Mouse (Mus musculus): Measurements from ENCODE around the gene Irgc1. TPM values are rescaled to one million over a fixed set of nuclear protein-coding genes. Genes with fewer than 3 reads are reported as not detected.

The Irgc1 gene
- polyA plus RNA-seq, 1 experiment from 2014 or later = not detected

- Histone ChIP-seq H3K4me3 (peak overlapping the region; percentile 85), H3K9me3 (no peaks in the 10 kb centered on the region), H3K36me3 (no peaks in the 10 kb centered on the region), H3K27me3 (no peaks in the 10 kb centered on the region), H3K9ac (replicated peaks) (peak overlapping the region; percentile 92), H3K27ac (replicated peaks) (peak overlapping the region; percentile 84), H3K4me1 (peaks cover 54% of the 10 kb centered on the region), H3K4me2 (replicated peaks) (peak overlapping the region; percentile 79)
- WGBS = 14% methylated on average over 14 of the region's 14 CpGs
- ATAC-seq (replicated peaks) = peak; percentile 42
Measured at GRCm38 (mm10) chr7:24480986-24481473, 28.9 kb upstream of the Irgc1 start.

GRCm38 (mm10) chr7:24480121-24480941 lies 28.2 kb upstream of the Irgc1 start:
- H3K9me3 ChIP-seq = no peaks in the 10 kb centered on the region
- H3K27me3 ChIP-seq = no peaks in the 10 kb centered on the region
- H3K4me3 ChIP-seq = peak overlapping the region; percentile 85
- no peak for ATAC-seq (replicated peaks)
- peak overlapping the region; percentile 92 for H3K9ac ChIP-seq (replicated peaks)
- no peaks in the 10 kb centered on the region for H3K36me3 ChIP-seq
- H3K4me1 ChIP-seq = peaks cover 47% of the 10 kb centered on the region
- peak overlapping the region; percentile 79 for H3K4me2 ChIP-seq (replicated peaks)
- H3K27ac ChIP-seq (replicated peaks) = peak overlapping the region; percentile 22; the same call in 1 of the 2 replicates
- 51% methylated on average over 18 of the region's 18 CpGs for WGBS

- Histone ChIP-seq H3K4me3 (no peak overlapping the region), H3K27ac (replicated peaks) (no peak overlapping the region), H3K9ac (replicated peaks) (no peak overlapping the region), H3K27me3 (no peaks in the 10 kb centered on the region), H3K4me2 (replicated peaks) (0 out of 2 replicates have a peak overlapping the region, but pooled peaks have one; percentile 79), H3K4me1 (peaks cover 46% of the 10 kb centered on the region), H3K36me3 (no peaks in the 10 kb centered on the region), H3K9me3 (no peaks in the 10 kb centered on the region)
- no peak for ATAC-seq (replicated peaks)
- WGBS = 96% methylated on average over 2 of the region's 2 CpGs
Measured at GRCm38 (mm10) chr7:24479685-24480084, 27.6 kb upstream of the Irgc1 start.

DNA sequence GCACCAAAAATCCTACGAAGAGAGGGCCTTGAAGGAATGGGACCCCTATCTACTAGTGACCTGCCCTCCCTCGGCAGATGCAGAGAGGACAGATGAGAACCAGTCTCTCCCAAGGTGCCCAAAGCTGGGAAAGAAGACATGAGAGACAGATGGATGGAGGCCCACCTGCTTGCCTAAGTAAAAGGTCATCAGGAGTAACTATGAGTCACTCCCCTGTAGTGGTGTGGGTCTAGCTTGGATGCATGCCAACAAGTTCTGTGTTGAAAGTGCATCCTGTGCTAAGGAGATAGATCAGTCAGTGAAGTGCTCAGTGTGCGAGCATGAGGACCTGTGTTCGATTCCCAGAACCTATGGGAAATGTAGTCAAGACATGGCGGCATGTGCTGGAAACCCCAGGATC lies 26.8 kb upstream of the Irgc1 start:
- WGBS = 93% methylated on average over 5 of the region's 5 CpGs
- H3K36me3 ChIP-seq = no peaks in the 10 kb centered on the region
- H3K27me3 ChIP-seq = no peaks in the 10 kb centered on the region
- no peak overlapping the region for H3K9ac ChIP-seq (replicated peaks)
- peaks cover 40% of the 10 kb centered on the region for H3K4me1 ChIP-seq
- no peak overlapping the region for H3K4me3 ChIP-seq
- H3K4me2 ChIP-seq (replicated peaks) = no peak overlapping the region
- no peak overlapping the region for H3K27ac ChIP-seq (replicated peaks)
- ATAC-seq (replicated peaks) = no peak
- H3K9me3 ChIP-seq = no peaks in the 10 kb centered on the region

GRCm38 (mm10) chr7:24476856-24477255 lies 24.8 kb upstream of the Irgc1 start:
- H3K4me1 ChIP-seq = peaks cover 28% of the 10 kb centered on the region
- H3K9ac ChIP-seq (replicated peaks) = no peak overlapping the region
- no peak overlapping the region for H3K4me3 ChIP-seq
- no peaks in the 10 kb centered on the region for H3K36me3 ChIP-seq
- H3K4me2 ChIP-seq (replicated peaks) = no peak overlapping the region
- WGBS = 90% methylated on average over 7 of the region's 7 CpGs
- H3K27ac ChIP-seq (replicated peaks) = no peak overlapping the region
- no peaks in the 10 kb centered on the region for H3K27me3 ChIP-seq
- ATAC-seq (replicated peaks) = no peak
- H3K9me3 ChIP-seq = no peaks in the 10 kb centered on the region

- no peaks in the 10 kb centered on the region for H3K9me3 ChIP-seq
- WGBS = 81% methylated on average over 8 of the region's 8 CpGs
- no peak overlapping the region for H3K27ac ChIP-seq (replicated peaks)
- no peak overlapping the region for H3K9ac ChIP-seq (replicated peaks)
- no peaks in the 10 kb centered on the region for H3K27me3 ChIP-seq
- H3K36me3 ChIP-seq = no peaks in the 10 kb centered on the region
- no peak overlapping the region for H3K4me2 ChIP-seq (replicated peaks)
- H3K4me3 ChIP-seq = no peak overlapping the region
- H3K4me1 ChIP-seq = peaks cover 26% of the 10 kb centered on the region
- ATAC-seq (replicated peaks) = no peak
Measured at GRCm38 (mm10) chr7:24476338-24476737, 24.2 kb upstream of the Irgc1 start.

DNA sequence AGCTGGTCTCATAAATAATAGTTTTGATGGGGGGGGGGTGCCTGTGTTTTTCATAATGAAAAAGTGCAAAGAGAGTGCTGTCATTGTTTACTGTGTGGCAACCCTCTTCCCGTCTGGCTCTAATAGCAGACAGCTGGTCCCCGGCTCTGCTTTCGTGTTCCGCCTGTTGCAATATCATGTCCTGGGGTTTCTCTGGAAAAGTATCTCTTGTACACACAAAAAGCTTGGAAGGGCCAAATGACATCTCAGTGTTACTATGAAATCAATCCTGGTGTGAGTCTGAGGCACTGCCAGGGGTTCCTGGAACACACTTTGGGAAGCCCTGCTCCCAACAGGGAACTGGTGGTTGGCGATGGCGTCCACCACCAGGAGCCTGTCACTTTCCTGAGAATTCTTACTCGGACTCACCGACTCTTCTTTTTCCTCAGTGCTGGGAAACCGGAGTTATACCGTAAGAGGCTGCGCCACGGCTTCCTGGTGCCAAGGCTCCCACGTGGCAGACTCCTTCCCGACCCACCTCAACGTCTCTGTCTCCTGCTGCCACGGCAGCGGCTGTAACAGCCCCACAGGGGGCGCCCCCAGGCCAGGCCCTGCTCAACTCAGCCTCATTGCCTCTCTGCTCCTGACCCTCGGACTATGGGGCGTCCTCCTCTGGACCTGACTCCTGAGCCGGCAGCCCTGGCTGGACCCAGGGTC lies 22.9 kb upstream of the Irgc1 start:
- Histone ChIP-seq H3K36me3 (no peaks in the 10 kb centered on the region), H3K27me3 (no peaks in the 10 kb centered on the region), H3K4me2 (replicated peaks) (no peak overlapping the region), H3K27ac (replicated peaks) (no peak overlapping the region), H3K4me3 (no peak overlapping the region), H3K9me3 (no peaks in the 10 kb centered on the region), H3K4me1 (peaks cover 13% of the 10 kb centered on the region), H3K9ac (replicated peaks) (no peak overlapping the region)
- 25% methylated on average over 21 of the region's 21 CpGs for WGBS
- no peak for ATAC-seq (replicated peaks)

DNA sequence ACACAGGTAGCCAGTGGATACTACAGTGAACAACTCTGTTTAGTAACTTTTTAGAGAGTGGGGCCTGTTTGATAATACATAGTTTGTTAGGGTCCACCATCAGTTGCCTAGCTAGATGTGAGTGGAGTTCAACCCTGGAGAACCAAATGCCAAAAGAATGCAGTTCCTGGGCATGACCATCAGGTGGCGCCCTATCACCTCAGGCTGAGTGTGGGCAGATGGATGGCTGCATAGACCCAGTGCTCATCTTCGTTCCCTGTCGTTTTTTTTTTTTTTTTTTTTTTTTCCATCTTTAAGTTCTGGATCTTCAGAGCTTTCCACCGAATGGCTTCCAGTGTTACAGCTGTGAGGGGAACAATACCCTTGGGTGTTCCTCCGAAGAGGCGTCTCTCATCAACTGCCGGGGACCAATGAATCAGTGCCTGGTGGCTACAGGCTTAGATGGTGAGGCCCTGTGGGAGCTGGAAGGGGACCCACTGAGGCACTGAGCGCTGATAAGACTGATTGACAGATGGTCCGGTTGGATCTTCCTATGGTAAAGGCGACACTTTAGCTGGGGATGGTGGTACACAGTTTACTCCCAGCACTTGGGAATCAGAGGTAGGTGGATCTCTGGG lies 21.9 kb upstream of the Irgc1 start:
- no peak overlapping the region for H3K9ac ChIP-seq (replicated peaks)
- H3K4me1 ChIP-seq = peaks cover 8% of the 10 kb centered on the region
- no peaks in the 10 kb centered on the region for H3K27me3 ChIP-seq
- peak; percentile 47 for ATAC-seq (replicated peaks)
- H3K36me3 ChIP-seq = no peaks in the 10 kb centered on the region
- H3K4me3 ChIP-seq = no peak overlapping the region
- 45% methylated on average over 10 of the region's 10 CpGs for WGBS
- H3K27ac ChIP-seq (replicated peaks) = no peak overlapping the region
- H3K4me2 ChIP-seq (replicated peaks) = no peak overlapping the region
- no peaks in the 10 kb centered on the region for H3K9me3 ChIP-seq

DNA sequence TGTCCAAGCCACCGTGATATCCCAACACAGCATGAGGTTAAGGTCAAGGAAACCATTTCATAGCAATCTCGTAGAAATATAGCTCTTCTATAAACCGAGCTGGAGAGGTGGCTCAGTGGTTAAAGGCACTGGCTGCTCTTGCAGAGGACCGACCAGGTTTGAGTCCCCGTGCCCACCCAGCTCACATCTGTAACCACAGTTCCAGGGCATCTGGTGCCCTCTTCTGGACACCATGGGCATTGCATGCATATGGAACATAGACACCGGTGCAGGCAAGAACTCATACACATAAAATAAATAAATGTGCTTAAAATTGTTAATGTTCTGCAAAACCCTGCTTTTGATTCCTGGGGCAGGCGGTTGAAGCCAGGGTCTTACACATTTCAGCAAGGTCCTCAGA lies 20.8 kb upstream of the Irgc1 start:
- no peaks in the 10 kb centered on the region for H3K36me3 ChIP-seq
- H3K9ac ChIP-seq (replicated peaks) = no peak overlapping the region
- H3K4me1 ChIP-seq = peaks cover 8% of the 10 kb centered on the region
- H3K9me3 ChIP-seq = no peaks in the 10 kb centered on the region
- no peak overlapping the region for H3K4me2 ChIP-seq (replicated peaks)
- H3K4me3 ChIP-seq = no peak overlapping the region
- no peaks in the 10 kb centered on the region for H3K27me3 ChIP-seq
- WGBS = 77% methylated on average over 7 of the region's 7 CpGs
- ATAC-seq (replicated peaks) = no peak
- no peak overlapping the region for H3K27ac ChIP-seq (replicated peaks)

GRCm38 (mm10) chr7:24472442-24472841 lies 20.3 kb upstream of the Irgc1 start:
- 74% methylated on average over 6 of the region's 6 CpGs for whole genome bisulfite sequencing
- Histone ChIP-seq H3K27ac (replicated peaks) (no peak overlapping the region), H3K27me3 (no peaks in the 10 kb centered on the region), H3K9ac (replicated peaks) (no peak overlapping the region), H3K9me3 (no peaks in the 10 kb centered on the region), H3K4me3 (no peak overlapping the region), H3K36me3 (no peaks in the 10 kb centered on the region), H3K4me2 (replicated peaks) (no peak overlapping the region), H3K4me1 (peaks cover 8% of the 10 kb centered on the region)
- no peak for ATAC-seq (replicated peaks)

DNA sequence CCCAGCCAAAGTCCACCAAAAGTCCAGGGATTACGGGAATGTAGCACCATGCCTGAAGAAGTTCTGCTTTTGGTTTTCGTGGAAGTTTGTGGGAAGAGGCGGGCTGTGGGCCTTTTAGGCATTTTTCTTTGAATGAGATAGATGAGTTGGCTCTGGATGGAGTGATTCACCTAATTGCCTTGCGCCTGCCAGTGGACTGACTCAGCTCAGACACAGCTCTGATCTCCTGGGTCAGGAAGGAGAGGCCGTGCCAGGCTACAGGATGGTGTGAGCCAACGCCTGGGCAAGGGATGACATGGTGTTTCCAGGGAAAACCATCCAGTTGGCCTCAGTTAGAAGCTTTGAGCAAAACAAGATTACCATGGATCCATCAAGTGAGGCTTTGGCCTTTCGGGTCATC lies 18.3 kb upstream of the Irgc1 start:
- WGBS = 94% methylated on average over 7 of the region's 7 CpGs
- no peak for ATAC-seq (replicated peaks)
- H3K4me3 ChIP-seq = no peak overlapping the region
- no peak overlapping the region for H3K27ac ChIP-seq (replicated peaks)
- no peaks in the 10 kb centered on the region for H3K36me3 ChIP-seq
- H3K4me1 ChIP-seq = peaks cover 8% of the 10 kb centered on the region
- H3K4me2 ChIP-seq (replicated peaks) = no peak overlapping the region
- no peak overlapping the region for H3K9ac ChIP-seq (replicated peaks)
- no peaks in the 10 kb centered on the region for H3K9me3 ChIP-seq
- H3K27me3 ChIP-seq = no peaks in the 10 kb centered on the region

- Histone ChIP-seq H3K4me2 (replicated peaks) (no peak overlapping the region), H3K4me1 (peaks cover 1% of the 10 kb centered on the region; the same call in 1 of the 2 replicates), H3K4me3 (no peak overlapping the region), H3K9ac (replicated peaks) (no peak overlapping the region), H3K9me3 (no peaks in the 10 kb centered on the region), H3K27ac (replicated peaks) (no peak overlapping the region), H3K36me3 (no peaks in the 10 kb centered on the region), H3K27me3 (no peaks in the 10 kb centered on the region; the same call in 1 of the 2 replicates)
- WGBS = 89% methylated on average over 3 of the region's 3 CpGs
- ATAC-seq (replicated peaks) = no peak
Measured at GRCm38 (mm10) chr7:24469126-24469525, 17.0 kb upstream of the Irgc1 start.
